In genomic region chr15:77928673-77929331, GRCm38 (mm10) we compare ENCODE assay signal across 8 mouse cellular contexts. TPM values are rescaled to one million over a fixed set of nuclear protein-coding genes. Genes with fewer than 3 reads are reported as not detected.
A peak's percentile ranks its signal among the peaks of the same experiment; 100 is the strongest.
DNase-seq lines count a peak whose midpoint lies in the region; ATAC-seq lines count a peak whose summit lies in the region.

Gene Txn2, minus strand, starts transcription at chr15:77929006.

- H3K27me3 ChIP-seq in hindbrain, embryonic 11.5 days (ENCODE audit: control insufficient read depth, insufficient read depth, low read length): no peaks in the 10 kb centered on the region

- H3K9me3 ChIP-seq in hindbrain, embryonic 11.5 days (ENCODE audit: control insufficient read depth, low read length): no peaks in the 10 kb centered on the region

- DNase-seq in Muller cell, postnatal 12 days (ENCODE audit: inconsistent ontology term): peak; percentile 99
- peak; percentile 99 for DNase-seq in cerebellum, adult 9-11 months
- peak; percentile 98 to 99 for DNase-seq in frontal cortex, adult 2 months (ENCODE audit: extremely low spot score in 1 of 2, low spot score in 1 of 2)
- DNase-seq in hindbrain, embryonic 11.5 days (ENCODE audit: low spot score): peak; percentile 96
- DNase-seq in layer of hippocampus, postnatal 10 days (ENCODE audit: low spot score in 2 of 2): peak; percentile 93 to 95
- peak; percentile 99 for DNase-seq in lung, postnatal 10 days
- DNase-seq in ovary, postnatal 36 days (ENCODE audit: low spot score): peak; percentile 92
- peak; percentile 94 for DNase-seq in thymus, postnatal 25 days

- H3K9ac ChIP-seq in hindbrain, embryonic 11.5 days (ENCODE audit: low read depth, low read length): peak within 1 kb of the TSS; percentile 62

- H3K27ac ChIP-seq in hindbrain, embryonic 11.5 days (ENCODE audit: low read depth, low read length): peak within 1 kb of the TSS; percentile 34

- under 1% methylated on average over 34 of the region's 34 CpGs for WGBS in hindbrain, embryonic 11.5 days

- peak within 1 kb of the TSS; percentile 43 for H3K4me3 ChIP-seq in hindbrain, embryonic 11.5 days (ENCODE audit: low read depth, low read length)

- peaks cover 6% of the 10 kb centered on the region; the same call in 1 of the 2 replicates for H3K4me1 ChIP-seq in hindbrain, embryonic 11.5 days (replicated peaks; ENCODE audit: control insufficient read depth, insufficient read depth, low read length)

- peak within 1 kb of the TSS; percentile 75 for H3K4me2 ChIP-seq in hindbrain, embryonic 11.5 days (replicated peaks; ENCODE audit: low read depth, low read length)

- ATAC-seq in hindbrain, embryonic 11.5 days (ENCODE audit: low FRiP score): peak; percentile 97

- peaks cover 5% of the 10 kb centered on the region for H3K36me3 ChIP-seq in hindbrain, embryonic 11.5 days (ENCODE audit: control insufficient read depth, insufficient read depth, low read length)

RNA-seq across cellular contexts. Expression of gene Txn2, which starts in this region (rescaled TPM):
- 198 and 213 TPM in 2 replicates for polyA plus RNA-seq in frontal cortex, adult 2 months (2012; rRNA removed)
- polyA plus RNA-seq in hindbrain, embryonic 11.5 days (2014; fragmentation: Nextera tagmentation; extraction: Ambion mirVana): 251 and 253 TPM in 2 replicates
- total RNA-seq in layer of hippocampus, postnatal 10 days (2021): 100 to 1,000 TPM; 107 to 111 TPM

Comparison
In these comparisons a context has a peak if more than half of its experiments do, and no peak if none do; other contexts are left out.
1. Peak in every context shown above with its lines: DNase-seq, ATAC-seq, H3K4me3 ChIP-seq and H3K27ac ChIP-seq.